Mouse (Mus musculus) natural killer cell, adult 2 months (primary cell): Measurements from ENCODE around the gene Grm7.

Experiments used
- DNase-seq, 2 experiments: peaks; one replicate each; pipeline ENCODE4 v3.0.0; 2022; ENCODE audit warnings: low spot score in 2 of 2

The Grm7 gene

GRCm38 (mm10) chr6:111559459-111559858 is 914.1 kb downstream of the Grm7 start:
- no peak for DNase-seq

- DNase-seq = no peak
Measured at GRCm38 (mm10) chr6:111561347-111561746, 916.0 kb downstream of the Grm7 start.

GRCm38 (mm10) chr6:111571471-111572088 is 926.2 kb downstream of the Grm7 start:
- DNase-seq = no peak

DNA sequence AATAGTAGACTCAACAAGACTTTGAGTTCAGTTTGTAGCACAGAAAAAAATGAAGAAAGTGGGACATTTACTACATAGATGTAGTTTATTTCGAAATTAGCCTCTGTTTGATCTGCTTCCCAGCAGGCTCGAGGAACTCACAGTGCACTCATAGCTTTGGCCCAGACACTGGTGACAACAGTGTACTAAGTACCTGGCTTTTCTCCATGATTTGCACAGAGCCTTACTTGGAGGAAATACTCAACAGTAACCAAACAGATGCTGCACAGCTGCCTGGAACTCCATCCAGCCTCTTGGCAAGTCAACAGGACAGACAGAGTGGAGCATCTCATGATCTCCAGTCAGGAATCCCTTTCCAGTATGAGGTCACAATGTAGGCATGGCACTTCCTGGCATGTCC is 939.5 kb downstream of the Grm7 start:
- DNase-seq = no peak

GRCm38 (mm10) chr6:111587572-111587971 is 942.2 kb downstream of the Grm7 start:
- DNase-seq = no peak

DNA sequence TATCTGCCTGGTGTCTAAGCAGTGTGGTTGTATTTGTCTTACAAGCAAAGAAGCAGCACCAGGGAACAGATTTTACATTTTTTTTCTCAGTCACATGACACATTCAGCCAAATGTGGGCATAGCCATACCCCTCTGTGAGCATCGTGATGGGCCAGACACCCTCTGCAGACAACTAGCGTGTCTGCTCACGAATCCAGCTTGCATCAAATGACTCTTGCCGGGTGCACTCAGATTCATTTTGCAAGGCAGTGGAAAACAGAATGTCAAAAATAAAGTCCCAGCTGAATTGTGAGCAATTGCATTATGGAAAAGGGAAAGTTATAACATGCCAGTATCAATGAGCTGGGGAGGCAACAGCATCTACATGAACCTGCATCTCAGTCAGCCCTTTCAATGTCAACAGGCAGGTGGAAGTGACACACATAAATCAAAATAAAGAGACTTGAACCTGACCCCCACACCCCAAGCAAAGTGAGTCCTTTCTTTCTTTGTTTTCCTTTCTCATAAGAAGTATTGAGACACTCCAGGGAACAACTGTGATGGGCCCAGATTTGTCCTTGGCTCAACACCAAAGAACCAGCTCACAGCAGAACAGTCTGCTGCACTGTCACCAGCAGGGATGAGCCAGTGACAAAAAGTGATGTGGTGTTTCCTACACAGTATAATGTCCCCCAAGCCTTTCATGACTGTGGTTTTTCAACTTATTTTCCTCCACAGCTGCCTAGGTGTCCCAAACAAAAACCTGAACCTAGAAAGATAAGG is 956.7 kb downstream of the Grm7 start:
- no peak for DNase-seq

GRCm38 (mm10) chr6:111610396-111610795 is 965.0 kb downstream of the Grm7 start:
- no peak for DNase-seq

DNA sequence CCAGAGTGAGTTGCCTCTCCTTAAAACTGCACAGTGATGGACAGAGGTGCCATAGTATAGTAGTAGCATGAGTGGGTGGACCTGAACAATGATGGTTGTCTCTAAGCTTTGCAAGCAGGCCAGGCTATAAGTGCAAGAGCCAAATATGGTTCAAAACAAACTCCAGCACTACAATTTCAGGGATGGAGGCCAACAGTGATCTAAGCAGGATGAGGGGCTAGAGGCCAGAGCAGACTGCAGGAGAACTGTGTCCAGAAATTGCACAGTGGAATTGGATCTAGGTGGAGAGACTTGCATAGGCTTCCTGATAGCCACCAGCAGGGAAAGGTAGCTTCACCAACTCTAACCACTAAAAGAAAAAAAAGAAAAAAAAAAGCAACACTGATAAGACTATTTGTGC is 968.5 kb downstream of the Grm7 start:
- DNase-seq = no peak
